Mouse (Mus musculus): ENCODE measurements around the gene Ercc6l2. TPM values are rescaled to one million over a fixed set of nuclear protein-coding genes. Genes with fewer than 3 reads are reported as not detected.

Gene Ercc6l2
- polyA plus RNA-seq, 1 experiment from 2014 or later = 25.6 TPM

- Histone ChIP-seq H3K4me3 (ENCODE audit: low read depth, low read length) (no peak overlapping the region), H3K4me2 (ENCODE audit: low read depth, low read length) (no peak overlapping the region), H3K9me3 (ENCODE audit: control insufficient read depth, low read length) (no peaks in the 10 kb centered on the region), H3K9ac (ENCODE audit: low read depth, low read length) (no peak overlapping the region), H3K4me1 (ENCODE audit: control insufficient read depth, insufficient read depth, low read length) (no peaks in the 10 kb centered on the region), H3K27ac (replicated peaks; ENCODE audit: low read depth, low read length) (no peak overlapping the region), H3K27me3 (replicated peaks; ENCODE audit: control insufficient read depth, insufficient read depth, low read length) (no peaks in the 10 kb centered on the region), H3K36me3 (ENCODE audit: control insufficient read depth, insufficient read depth, low read length) (no peaks in the 10 kb centered on the region)
- ATAC-seq (ENCODE audit: low read depth) = no peak
- 84% methylated on average over 3 of the region's 3 CpGs for WGBS
- DNase-seq (ENCODE audit: low spot score) = no peak
These were observed 16.4 kb upstream of the Ercc6l2 start for GRCm38 (mm10) chr13:63798677-63799076.

GRCm38 (mm10) chr13:63799940-63800339 lies 15.1 kb upstream of the Ercc6l2 start:
- Histone ChIP-seq H3K9me3 (ENCODE audit: control insufficient read depth, low read length) (no peaks in the 10 kb centered on the region), H3K36me3 (ENCODE audit: control insufficient read depth, insufficient read depth, low read length) (no peaks in the 10 kb centered on the region), H3K4me3 (ENCODE audit: low read depth, low read length) (no peak overlapping the region), H3K27me3 (replicated peaks; ENCODE audit: control insufficient read depth, insufficient read depth, low read length) (no peaks in the 10 kb centered on the region), H3K9ac (ENCODE audit: low read depth, low read length) (no peak overlapping the region), H3K27ac (replicated peaks; ENCODE audit: low read depth, low read length) (no peak overlapping the region), H3K4me1 (ENCODE audit: control insufficient read depth, insufficient read depth, low read length) (no peaks in the 10 kb centered on the region), H3K4me2 (ENCODE audit: low read depth, low read length) (no peak overlapping the region)
- ATAC-seq (ENCODE audit: low read depth) (no peak), DNase-seq (ENCODE audit: low spot score) (no peak)
- 71% methylated on average over 1 of the region's 1 CpGs for WGBS

DNA sequence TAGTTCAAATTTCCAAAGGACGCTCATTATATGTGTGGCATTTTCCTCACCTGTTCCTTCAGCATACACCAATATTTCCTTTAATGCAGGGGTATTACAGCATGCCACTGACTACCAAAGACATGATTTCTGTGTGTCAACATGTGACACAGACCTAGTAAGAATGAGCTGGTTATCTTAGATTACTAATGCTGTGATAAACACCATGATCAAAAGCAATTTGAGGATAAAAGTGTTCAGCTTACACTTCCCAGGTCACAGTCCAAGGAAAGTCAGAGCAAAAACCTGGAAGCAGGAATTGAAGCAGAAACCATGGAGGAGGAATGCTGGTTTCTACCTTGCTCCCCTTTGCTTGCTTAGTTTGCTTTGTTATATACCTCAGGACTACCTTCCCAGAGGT lies 13.8 kb upstream of the Ercc6l2 start:
- Histone ChIP-seq H3K27me3 (replicated peaks; ENCODE audit: control insufficient read depth, insufficient read depth, low read length) (no peaks in the 10 kb centered on the region), H3K9me3 (ENCODE audit: control insufficient read depth, low read length) (no peaks in the 10 kb centered on the region), H3K4me1 (ENCODE audit: control insufficient read depth, insufficient read depth, low read length) (no peaks in the 10 kb centered on the region), H3K4me3 (ENCODE audit: low read depth, low read length) (no peak overlapping the region), H3K27ac (replicated peaks; ENCODE audit: low read depth, low read length) (no peak overlapping the region), H3K4me2 (ENCODE audit: low read depth, low read length) (no peak overlapping the region), H3K9ac (ENCODE audit: low read depth, low read length) (no peak overlapping the region), H3K36me3 (ENCODE audit: control insufficient read depth, insufficient read depth, low read length) (no peaks in the 10 kb centered on the region)
- DNase-seq (ENCODE audit: low spot score) (no peak), ATAC-seq (ENCODE audit: low read depth) (no peak)
- WGBS = 96% methylated on average over 1 of the region's 1 CpGs

DNA sequence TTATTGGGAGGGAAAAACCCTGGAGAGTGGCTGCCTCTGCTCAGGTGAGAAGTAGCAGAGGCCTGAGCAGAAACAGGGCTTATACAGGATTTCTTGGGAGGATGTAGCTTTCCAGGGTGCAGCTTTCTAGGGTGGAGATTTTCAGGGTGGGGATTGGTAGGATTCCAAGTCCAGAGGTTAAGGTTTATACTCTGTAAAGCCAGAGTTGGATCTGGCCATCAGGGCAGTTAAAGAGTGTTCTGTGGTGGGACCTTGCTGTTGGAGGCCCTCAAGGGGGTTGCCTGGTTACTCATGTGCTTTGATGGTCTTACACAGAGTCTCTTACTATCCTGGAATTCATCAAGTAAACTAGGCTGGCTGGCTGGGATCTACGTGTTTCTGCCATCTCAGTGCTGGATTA lies 7.8 kb upstream of the Ercc6l2 start:
- Histone ChIP-seq H3K4me1 (ENCODE audit: control insufficient read depth, insufficient read depth, low read length) (no peaks in the 10 kb centered on the region), H3K4me3 (ENCODE audit: low read depth, low read length) (no peak overlapping the region), H3K9me3 (ENCODE audit: control insufficient read depth, low read length) (no peaks in the 10 kb centered on the region), H3K4me2 (ENCODE audit: low read depth, low read length) (no peak overlapping the region), H3K36me3 (ENCODE audit: control insufficient read depth, insufficient read depth, low read length) (no peaks in the 10 kb centered on the region), H3K27me3 (replicated peaks; ENCODE audit: control insufficient read depth, insufficient read depth, low read length) (no peaks in the 10 kb centered on the region), H3K9ac (ENCODE audit: low read depth, low read length) (no peak overlapping the region), H3K27ac (replicated peaks; ENCODE audit: low read depth, low read length) (no peak overlapping the region)
- DNase-seq (ENCODE audit: low spot score) (no peak), ATAC-seq (ENCODE audit: low read depth) (no peak)
- 76% methylated on average over 1 of the region's 1 CpGs for WGBS

DNA sequence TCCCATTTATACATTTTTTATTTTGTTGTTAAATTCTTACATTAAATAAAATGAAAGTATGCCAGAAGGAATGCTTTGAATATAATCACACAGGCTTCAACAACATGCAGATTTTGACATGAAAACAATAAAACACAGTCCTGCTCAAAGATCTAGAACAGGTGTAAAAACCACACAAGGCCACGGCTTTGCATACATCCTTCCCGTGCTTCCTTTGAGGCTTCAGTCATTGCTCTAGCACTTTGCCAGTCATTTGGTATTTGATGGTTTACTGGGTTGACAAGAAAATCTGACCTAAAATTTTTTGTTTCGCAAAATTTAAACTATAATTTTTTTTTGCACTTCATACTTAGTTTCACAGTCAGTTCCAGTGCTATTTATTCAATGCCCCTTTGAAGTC lies 7.1 kb upstream of the Ercc6l2 start:
- Histone ChIP-seq H3K4me1 (ENCODE audit: control insufficient read depth, insufficient read depth, low read length) (no peaks in the 10 kb centered on the region), H3K36me3 (ENCODE audit: control insufficient read depth, insufficient read depth, low read length) (no peaks in the 10 kb centered on the region), H3K9me3 (ENCODE audit: control insufficient read depth, low read length) (no peaks in the 10 kb centered on the region), H3K9ac (ENCODE audit: low read depth, low read length) (no peak overlapping the region), H3K27me3 (replicated peaks; ENCODE audit: control insufficient read depth, insufficient read depth, low read length) (no peaks in the 10 kb centered on the region), H3K4me3 (ENCODE audit: low read depth, low read length) (no peak overlapping the region), H3K27ac (replicated peaks; ENCODE audit: low read depth, low read length) (no peak overlapping the region), H3K4me2 (ENCODE audit: low read depth, low read length) (no peak overlapping the region)
- no peak for DNase-seq (ENCODE audit: low spot score)
- no peak for ATAC-seq (ENCODE audit: low read depth)
- WGBS = 79% methylated on average over 3 of the region's 3 CpGs

GRCm38 (mm10) chr13:63811477-63811876 lies 3.6 kb upstream of the Ercc6l2 start:
- DNase-seq (ENCODE audit: low spot score) = no peak
- no peak overlapping the region for H3K9ac ChIP-seq (ENCODE audit: low read depth, low read length)
- H3K27me3 ChIP-seq (replicated peaks; ENCODE audit: control insufficient read depth, insufficient read depth, low read length) = no peaks in the 10 kb centered on the region
- H3K27ac ChIP-seq (replicated peaks; ENCODE audit: low read depth, low read length) = no peak overlapping the region
- no peak overlapping the region for H3K4me2 ChIP-seq (ENCODE audit: low read depth, low read length)
- H3K36me3 ChIP-seq (ENCODE audit: control insufficient read depth, insufficient read depth, low read length) = no peaks in the 10 kb centered on the region
- H3K4me1 ChIP-seq (ENCODE audit: control insufficient read depth, insufficient read depth, low read length) = peaks cover 5% of the 10 kb centered on the region
- no peak for ATAC-seq (ENCODE audit: low read depth)
- no peak overlapping the region for H3K4me3 ChIP-seq (ENCODE audit: low read depth, low read length)
- H3K9me3 ChIP-seq (ENCODE audit: control insufficient read depth, low read length) = no peaks in the 10 kb centered on the region

DNA sequence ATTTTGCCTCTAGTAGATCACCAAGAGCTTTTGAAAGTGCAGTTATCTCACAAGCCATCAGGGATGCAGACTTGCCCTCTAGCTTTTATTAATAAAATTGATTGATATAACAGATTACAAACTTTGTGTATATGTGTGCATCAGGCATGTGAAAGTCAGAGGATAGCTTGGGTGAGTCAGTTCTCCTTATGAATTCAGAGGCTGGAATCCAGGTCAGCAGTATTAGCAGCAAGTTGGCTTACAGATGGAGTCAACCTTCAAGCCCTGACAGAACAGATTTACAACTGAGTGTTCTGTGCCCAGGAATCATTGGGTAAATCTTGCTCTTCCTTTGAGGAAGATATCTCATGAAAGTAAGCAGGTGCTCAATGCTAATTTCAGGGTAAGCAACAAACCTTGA lies 891 bp downstream of the Ercc6l2 start:
- H3K27me3 ChIP-seq (replicated peaks; ENCODE audit: control insufficient read depth, insufficient read depth, low read length) = no peaks in the 10 kb centered on the region
- ATAC-seq (ENCODE audit: low read depth) = no peak
- H3K4me1 ChIP-seq (ENCODE audit: control insufficient read depth, insufficient read depth, low read length) = peaks cover 5% of the 10 kb centered on the region
- H3K9ac ChIP-seq (ENCODE audit: low read depth, low read length) = peak overlapping the region; percentile 89
- no peaks in the 10 kb centered on the region; the same call in 1 of the 2 replicates for H3K36me3 ChIP-seq (ENCODE audit: control insufficient read depth, insufficient read depth, low read length)
- H3K4me3 ChIP-seq (ENCODE audit: low read depth, low read length) = peak overlapping the region; percentile 71
- no peak for DNase-seq (ENCODE audit: low spot score)
- H3K9me3 ChIP-seq (ENCODE audit: control insufficient read depth, low read length) = no peaks in the 10 kb centered on the region
- H3K27ac ChIP-seq (replicated peaks; ENCODE audit: low read depth, low read length) = peak overlapping the region; percentile 92; the same call in 1 of the 2 replicates
- H3K4me2 ChIP-seq (ENCODE audit: low read depth, low read length) = peak overlapping the region; percentile 89

- H3K27ac ChIP-seq (replicated peaks; ENCODE audit: low read depth, low read length) = no peak overlapping the region
- H3K4me3 ChIP-seq (ENCODE audit: low read depth, low read length) = no peak overlapping the region
- no peak overlapping the region for H3K9ac ChIP-seq (ENCODE audit: low read depth, low read length)
- ATAC-seq (ENCODE audit: low read depth) (no peak), DNase-seq (ENCODE audit: low spot score) (no peak)
- no peaks in the 10 kb centered on the region for H3K27me3 ChIP-seq (replicated peaks; ENCODE audit: control insufficient read depth, insufficient read depth, low read length)
- H3K4me2 ChIP-seq (ENCODE audit: low read depth, low read length) = no peak overlapping the region
- no peaks in the 10 kb centered on the region for H3K4me1 ChIP-seq (ENCODE audit: control insufficient read depth, insufficient read depth, low read length)
- peaks cover 39% of the 10 kb centered on the region for H3K36me3 ChIP-seq (ENCODE audit: control insufficient read depth, insufficient read depth, low read length)
- H3K9me3 ChIP-seq (ENCODE audit: control insufficient read depth, low read length) = no peaks in the 10 kb centered on the region
- WGBS = 94% methylated on average over 2 of the region's 2 CpGs
These were observed 30.7 kb downstream of the Ercc6l2 start for GRCm38 (mm10) chr13:63845758-63846157.

DNA sequence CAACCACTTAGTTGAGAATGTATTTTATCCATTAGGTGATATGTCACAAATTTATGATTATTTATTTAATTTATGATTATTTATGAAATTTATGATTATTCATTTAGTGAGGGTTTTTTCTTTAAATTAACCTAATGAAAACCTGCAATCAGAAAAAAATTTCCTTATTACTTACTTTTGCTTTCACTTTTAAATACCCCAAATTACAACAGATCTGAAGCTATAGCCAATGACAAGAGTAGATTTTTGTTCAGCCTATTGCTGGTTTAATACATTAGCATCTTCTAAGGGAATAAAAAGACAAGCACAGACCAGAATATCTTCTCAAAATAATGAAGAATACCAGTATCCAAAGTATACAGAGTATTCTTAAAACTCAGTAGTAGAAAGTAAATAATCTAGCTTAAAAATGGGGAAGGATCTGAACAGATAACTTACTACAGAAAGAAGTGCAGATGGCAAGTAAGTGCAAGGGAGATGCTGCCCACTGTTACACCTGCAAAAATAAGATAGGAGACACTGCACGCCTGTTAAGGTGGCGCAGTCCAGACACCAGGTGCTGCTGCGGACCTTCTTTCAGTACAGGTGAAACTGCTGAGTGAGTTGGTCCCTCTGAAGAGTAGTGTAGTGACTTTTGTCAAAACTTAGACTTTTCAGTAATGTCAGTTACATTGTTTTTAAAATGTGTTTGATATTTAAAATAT lies 35.4 kb downstream of the Ercc6l2 start:
- DNase-seq (ENCODE audit: low spot score) (no peak), ATAC-seq (ENCODE audit: low read depth) (no peak)
- no peaks in the 10 kb centered on the region for H3K27me3 ChIP-seq (replicated peaks; ENCODE audit: control insufficient read depth, insufficient read depth, low read length)
- no peak overlapping the region for H3K4me2 ChIP-seq (ENCODE audit: low read depth, low read length)
- 94% methylated on average over 3 of the region's 3 CpGs for WGBS
- H3K36me3 ChIP-seq (ENCODE audit: control insufficient read depth, insufficient read depth, low read length) = peaks cover 36% of the 10 kb centered on the region
- no peak overlapping the region for H3K4me3 ChIP-seq (ENCODE audit: low read depth, low read length)
- no peak overlapping the region for H3K9ac ChIP-seq (ENCODE audit: low read depth, low read length)
- no peaks in the 10 kb centered on the region for H3K9me3 ChIP-seq (ENCODE audit: control insufficient read depth, low read length)
- H3K4me1 ChIP-seq (ENCODE audit: control insufficient read depth, insufficient read depth, low read length) = no peaks in the 10 kb centered on the region
- no peak overlapping the region for H3K27ac ChIP-seq (replicated peaks; ENCODE audit: low read depth, low read length)
